Mouse (Mus musculus) thymus, adult 2 months (tissue): ENCODE data around the gene Kif13a.

ENCODE experiments used
- CTCF ChIP-seq: fragments of 200-500 bp; IDR thresholded peaks from 2 replicates; pipeline ENCODE4 v1.5.1; 2012; ENCODE audit warnings: mild to moderate bottlenecking, control low read depth, low read length, moderate library complexity, borderline replicate concordance; ENCODE audit not compliant: control insufficient read depth, poor library complexity, insufficient read depth; ENCODE audit errors: extremely low read depth
- POLR2A ChIP-seq: fragments of 200-500 bp; IDR thresholded peaks from 2 replicates; pipeline ENCODE4 v1.6.1; 2012; ENCODE audit warnings: mild to moderate bottlenecking, low read length, control low read depth, moderate library complexity; ENCODE audit not compliant: control insufficient read depth, poor library complexity, insufficient read depth; ENCODE audit errors: extremely low read depth

DNA sequence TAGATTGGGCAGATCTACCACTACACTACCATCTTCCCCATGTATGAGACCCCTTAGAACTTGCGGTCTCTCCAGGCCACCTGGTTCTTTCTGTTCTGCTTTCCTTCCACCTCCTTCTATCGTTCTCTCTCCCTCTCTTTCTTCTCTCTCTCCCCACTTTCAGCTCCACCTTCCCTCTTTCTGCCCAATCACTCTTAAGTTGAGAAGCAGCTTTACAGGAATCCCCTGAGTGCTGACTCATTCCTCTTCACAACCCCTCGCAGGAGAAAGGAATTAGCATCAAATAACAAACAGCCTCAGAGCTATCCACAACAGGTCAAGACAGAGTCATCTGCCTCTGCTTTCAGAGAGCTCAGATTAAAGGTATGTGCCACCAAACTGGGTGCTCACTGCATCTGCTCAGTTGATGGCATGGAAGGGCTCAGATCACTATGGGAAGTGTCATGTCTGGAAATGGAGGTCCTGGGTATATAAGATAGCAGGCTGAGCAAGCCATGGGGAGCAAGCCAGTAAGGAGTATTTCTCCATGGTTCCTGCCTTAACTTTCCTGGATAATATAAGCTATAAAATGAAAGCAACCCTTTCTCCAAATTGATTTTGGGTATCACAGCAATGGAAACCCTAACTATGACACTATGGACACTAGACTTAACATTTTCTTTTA is 213.6 kb downstream of the Kif13a start:
- TF ChIP-seq POLR2A = no peak
- no peak for TF ChIP-seq CTCF
